Mouse (Mus musculus): ENCODE results near the gene Mcm3ap. TPM values are rescaled to one million over a fixed set of nuclear protein-coding genes. Genes with fewer than 3 reads are reported as not detected.

The Mcm3ap gene
- 34.2 and 40.4 TPM in 2 replicates for total RNA-seq (2012; rRNA removed)
- total RNA-seq (2014; rRNA removed): 26.4 and 26.9 TPM in 2 replicates
- 47.8 and 51.1 TPM in 2 replicates for polyA plus RNA-seq (2012; ENCODE audit: insufficient read length, low read depth)

- dilution Hi-C loops (cut with MboI; ENCODE audit: extremely low pct_ligation_motif_present, extremely low pct_unique_long_range_greater_than_20kb, low sequenced_read_pairs) (no loop called here), in situ Hi-C loops (cut with MboI; ENCODE audit: low pct_ligation_motif_present, low pct_unique_long_range_greater_than_20kb, low sequenced_read_pairs) (no loop called here)
- TF ChIP-seq RAD21 (IDR thresholded peaks at IDR 0.05; ENCODE audit: low read depth, low read length): no peak
- TF ChIP-seq EP300 (IDR thresholded peaks at IDR 0.05; ENCODE audit: low read length): no peak
- no peak for TF ChIP-seq MAFK (IDR thresholded peaks at IDR 0.05; ENCODE audit: insufficient replicate concordance, low read length)
- no peak for TF ChIP-seq PAX5 (IDR thresholded peaks at IDR 0.05; ENCODE audit: low read length)
- peak; percentile 92 for TF ChIP-seq TCF12 (IDR thresholded peaks at IDR 0.05; ENCODE audit: low read depth, low read length)
- TF ChIP-seq NELFE (IDR thresholded peaks at IDR 0.05; ENCODE audit: low read depth, low read length): peak; percentile 82
- 0 out of 2 replicates have a peak, but pooled peaks have one; percentile 21 for TF ChIP-seq ETS1 (conservative IDR thresholded peaks at IDR 0.05; ENCODE audit: low read depth, low read length)
- TF ChIP-seq CTCF (conservative IDR thresholded peaks at IDR 0.05 in 1 of 2, IDR thresholded peaks at IDR 0.05 in 1 of 2; ENCODE audit: low read depth in 2 of 2, low read length in 2 of 2): peak in 1 of 2 experiments; percentile 28; a peak in 1 of 4 replicates
- no peak for TF ChIP-seq ZKSCAN1 (IDR thresholded peaks at IDR 0.05; ENCODE audit: borderline replicate concordance, low read depth, low read length)
- TF ChIP-seq RCOR1 (conservative IDR thresholded peaks at IDR 0.05; ENCODE audit: low read depth, low read length): peak; percentile 77
- peak; percentile 67 for TF ChIP-seq ZNF384 (IDR thresholded peaks at IDR 0.05; ENCODE audit: low read depth, low read length)
- TF ChIP-seq BHLHE40 (IDR thresholded peaks at IDR 0.05; ENCODE audit: low read depth, low read length): 0 out of 2 replicates have a peak, but pooled peaks have one; percentile 15
- TF ChIP-seq ZC3H11A (IDR thresholded peaks at IDR 0.05; ENCODE audit: low read depth, low read length): no peak
- TF ChIP-seq HCFC1 (IDR thresholded peaks at IDR 0.05; ENCODE audit: low read depth, low read length): peak; percentile 96
- peak; percentile 73 for TF ChIP-seq MXI1 (IDR thresholded peaks at IDR 0.05; ENCODE audit: low read depth, low read length)
- no peak for TF ChIP-seq USF1 (IDR thresholded peaks at IDR 0.05; ENCODE audit: low read depth, low read length)
- TF ChIP-seq GABPA (IDR thresholded peaks at IDR 0.05; ENCODE audit: insufficient replicate concordance, low read depth, low read length): no peak; the same call in 1 of the 2 replicates
- peak; percentile 84 for TF ChIP-seq POLR2A (IDR thresholded peaks at IDR 0.05; ENCODE audit: low read depth, low read length)
- TF ChIP-seq ELF1 (IDR thresholded peaks at IDR 0.05; ENCODE audit: low read depth, low read length): peak; percentile 97
- TF ChIP-seq TBP (conservative IDR thresholded peaks at IDR 0.05; ENCODE audit: low read depth, low read length): peak; percentile 82
- no peak for TF ChIP-seq USF2 (conservative IDR thresholded peaks at IDR 0.05; ENCODE audit: low read depth, low read length)
- TF ChIP-seq ZMIZ1 (IDR thresholded peaks at IDR 0.05; ENCODE audit: low read depth, low read length): peak; percentile 71; the same call in 1 of the 2 replicates
- no peak for TF ChIP-seq JUND (conservative IDR thresholded peaks at IDR 0.05; ENCODE audit: low read depth, low read length)
- TF ChIP-seq CHD1 (IDR thresholded peaks at IDR 0.05; ENCODE audit: low read depth, low read length): peak; percentile 74; the same call in 1 of the 2 replicates
- TF ChIP-seq E2F4 (IDR thresholded peaks at IDR 0.05; ENCODE audit: insufficient replicate concordance, low read depth, low read length): no peak
- TF ChIP-seq MAX (IDR thresholded peaks at IDR 0.05; ENCODE audit: low read length): peak; percentile 85; the same call in 1 of the 2 replicates
- peak; percentile 93; the same call in 1 of the 2 replicates for TF ChIP-seq KAT2A (IDR thresholded peaks at IDR 0.05; ENCODE audit: insufficient replicate concordance, low read length)
- no peak for TF ChIP-seq SMC3 (IDR thresholded peaks at IDR 0.05; ENCODE audit: low read depth, low read length)
- TF ChIP-seq POLR2AphosphoS2 (IDR thresholded peaks at IDR 0.05; ENCODE audit: low read depth, low read length): peak; percentile 72; the same call in 1 of the 2 replicates
- peak; percentile 68; the same call in 1 of the 2 replicates for TF ChIP-seq MEF2A (IDR thresholded peaks at IDR 0.05; ENCODE audit: borderline replicate concordance, low read depth, low read length)
- TF ChIP-seq IRF4 (IDR thresholded peaks at IDR 0.05; ENCODE audit: low read depth, low read length): peak; percentile 71
- peak; percentile 91 for TF ChIP-seq SIN3A (IDR thresholded peaks at IDR 0.05; ENCODE audit: low read length)
- TF ChIP-seq MAZ (IDR thresholded peaks at IDR 0.05; ENCODE audit: low read depth, low read length): peak; percentile 58
- no peak for TF ChIP-seq JUN (IDR thresholded peaks at IDR 0.05; ENCODE audit: insufficient read depth, low read depth, low read length)
- TF ChIP-seq UBTF (IDR thresholded peaks at IDR 0.05; ENCODE audit: low read depth, low read length): peak; percentile 81; the same call in 1 of the 2 replicates
- no peak for TF ChIP-seq NRF1 (IDR thresholded peaks at IDR 0.05; ENCODE audit: low read depth, low read length)
Observed at GRCm38 (mm10) chr10:76468203-76469162, at the start of gene Mcm3ap, which contains the start of gene Ybey. Gene Mcm3ap, plus strand, starts transcription at chr10:76468927. Gene Ybey, minus strand, starts transcription at chr10:76469114.

More at GRCm38 (mm10) chr10:76468203-76469162, at the start of gene Mcm3ap, which contains the start of gene Ybey:
- peaks cover 0 to 29% of the 10 kb centered on the region in 2 experiments; a peak in 2 of 4 replicates for H3K4me1 ChIP-seq (ENCODE audit: control insufficient read depth in 1 of 2, insufficient read depth in 2 of 2)
- H3K36me3 ChIP-seq (replicated peaks in 1 of 2; ENCODE audit: control insufficient read depth in 1 of 2, insufficient read depth in 1 of 2, low read length in 1 of 2): peaks cover 22 to 63% of the 10 kb centered on the region in 2 experiments
- no peaks in the 10 kb centered on the region for H3K9me3 ChIP-seq (replicated peaks; ENCODE audit: low read length)
- peak within 1 kb of the TSS; percentile 51 for H3K27ac ChIP-seq (ENCODE audit: insufficient read depth, low read depth)
- H3K4me3 ChIP-seq (replicated peaks in 1 of 3; ENCODE audit: low read depth in 2 of 3, low read length in 2 of 3, poor library complexity in 1 of 3): peak within 1 kb of the TSS; percentile 79 to 89 (median 85)
- peak within 1 kb of the TSS; percentile 89 for H3K4me2 ChIP-seq (ENCODE audit: insufficient read depth, low read depth, poor library complexity, severe bottlenecking)
- H3K9ac ChIP-seq (ENCODE audit: insufficient read depth, low read depth): peak within 1 kb of the TSS; percentile 78
- H3K27me3 ChIP-seq (replicated peaks): no peaks in the 10 kb centered on the region
- peak; percentile 89 for DNase-seq (ENCODE audit: extremely low read depth)
- peaks cover 14% of the 10 kb centered on the region for H3K79me2 ChIP-seq (replicated peaks; ENCODE audit: control insufficient read depth, extremely low read depth, insufficient read depth, poor library complexity, severe bottlenecking)
